Comparison of ENCODE assay signal across 17 mouse cellular contexts in genomic region chr7:102358124-102358523, GRCm38 (mm10).
"Had no signal": no experiment of that assay in that cellular context is flagged by ENCODE, and none has a peak within 500 bp of the region (broad histone marks: within the 10 kb centered on the region; RNA-seq: fewer than 3 reads in every experiment).

No protein-coding gene starts in this region.

- H3K4me3 ChIP-seq: liver, embryonic 15.5 days; lung, embryonic 15.5 days; midbrain, embryonic 13.5 days; midbrain, embryonic 15.5 days; neural tube, embryonic 12.5 days; stomach, embryonic 15.5 days had no signal

- H3K9ac ChIP-seq: liver, embryonic 15.5 days; liver, postnatal 0 days; lung, embryonic 15.5 days; midbrain, embryonic 13.5 days; midbrain, embryonic 15.5 days; neural tube, embryonic 12.5 days; stomach, embryonic 15.5 days had no signal

- DNase-seq: liver, postnatal 0 days; lung, adult 2 months; lung, postnatal 14 days; lung, postnatal 36 days; right cerebral cortex, postnatal 14 days; thymus, adult 2 months; thymus, postnatal 25 days; thymus, postnatal 4 days had no signal

- H3K36me3 ChIP-seq: liver, embryonic 15.5 days; lung, embryonic 15.5 days; midbrain, embryonic 13.5 days; midbrain, embryonic 15.5 days; neural tube, embryonic 12.5 days; stomach, embryonic 15.5 days had no signal

- H3K27ac ChIP-seq: liver, embryonic 15.5 days; lung, embryonic 15.5 days; macrophage; midbrain, embryonic 13.5 days; midbrain, embryonic 15.5 days; neural tube, embryonic 12.5 days; stomach, embryonic 15.5 days; stomach, postnatal 0 days had no signal

- H3K27me3 ChIP-seq: liver, embryonic 15.5 days; lung, embryonic 15.5 days; midbrain, embryonic 13.5 days; midbrain, embryonic 15.5 days; neural tube, embryonic 12.5 days; stomach, embryonic 15.5 days had no signal

- H3K4me1 ChIP-seq: lung, embryonic 15.5 days; midbrain, embryonic 13.5 days; midbrain, embryonic 15.5 days; neural tube, embryonic 12.5 days; stomach, embryonic 15.5 days had no signal

- ATAC-seq: liver, postnatal 0 days; lung, postnatal 0 days; midbrain, embryonic 13.5 days; midbrain, embryonic 15.5 days had no signal
